Mouse (Mus musculus): Measurements from ENCODE around the gene Tmem209. TPM values are rescaled to one million over a fixed set of nuclear protein-coding genes. Genes with fewer than 3 reads are reported as not detected.

Tmem209 gene
- total RNA-seq, 1 experiment from 2014 or later = 29.7 TPM

- no peak for ATAC-seq (ENCODE audit: extremely low read depth, insufficient number of reproducible peaks, low FRiP score, poor library complexity, severe bottlenecking)
These were observed 37.9 kb downstream of the Tmem209 start for GRCm38 (mm10) chr6:30471706-30472105.

GRCm38 (mm10) chr6:30469370-30469769 is 40.2 kb downstream of the Tmem209 start:
- no peak for ATAC-seq (ENCODE audit: extremely low read depth, insufficient number of reproducible peaks, low FRiP score, poor library complexity, severe bottlenecking)

GRCm38 (mm10) chr6:30468684-30469083 is 40.9 kb downstream of the Tmem209 start:
- no peak for ATAC-seq (ENCODE audit: extremely low read depth, insufficient number of reproducible peaks, low FRiP score, poor library complexity, severe bottlenecking)

GRCm38 (mm10) chr6:30468058-30468457 is 41.5 kb downstream of the Tmem209 start:
- no peak for ATAC-seq (ENCODE audit: extremely low read depth, insufficient number of reproducible peaks, low FRiP score, poor library complexity, severe bottlenecking)

- ATAC-seq (ENCODE audit: extremely low read depth, insufficient number of reproducible peaks, low FRiP score, poor library complexity, severe bottlenecking) = no peak
These were observed 44.0 kb downstream of the Tmem209 start for GRCm38 (mm10) chr6:30465586-30465985.

- no peak for ATAC-seq (ENCODE audit: extremely low read depth, insufficient number of reproducible peaks, low FRiP score, poor library complexity, severe bottlenecking)
These were observed 46.8 kb downstream of the Tmem209 start for GRCm38 (mm10) chr6:30462822-30463221.

- ATAC-seq (ENCODE audit: extremely low read depth, insufficient number of reproducible peaks, low FRiP score, poor library complexity, severe bottlenecking) = no peak
These were observed 47.7 kb downstream of the Tmem209 start for GRCm38 (mm10) chr6:30461755-30462344.

- no peak for ATAC-seq (ENCODE audit: extremely low read depth, insufficient number of reproducible peaks, low FRiP score, poor library complexity, severe bottlenecking)
These were observed 48.7 kb downstream of the Tmem209 start for GRCm38 (mm10) chr6:30460750-30461446.

GRCm38 (mm10) chr6:30459811-30460749 is 49.5 kb downstream of the Tmem209 start:
- ATAC-seq (ENCODE audit: extremely low read depth, insufficient number of reproducible peaks, low FRiP score, poor library complexity, severe bottlenecking) = peak; percentile 74

GRCm38 (mm10) chr6:30459056-30459747 is 50.4 kb downstream of the Tmem209 start:
- no peak for ATAC-seq (ENCODE audit: extremely low read depth, insufficient number of reproducible peaks, low FRiP score, poor library complexity, severe bottlenecking)

GRCm38 (mm10) chr6:30458626-30459025 is 51.0 kb downstream of the Tmem209 start:
- ATAC-seq (ENCODE audit: extremely low read depth, insufficient number of reproducible peaks, low FRiP score, poor library complexity, severe bottlenecking) = no peak

- ATAC-seq (ENCODE audit: extremely low read depth, insufficient number of reproducible peaks, low FRiP score, poor library complexity, severe bottlenecking) = no peak
These were observed 52.6 kb downstream of the Tmem209 start for GRCm38 (mm10) chr6:30456991-30457390.

GRCm38 (mm10) chr6:30439576-30439975 is 70.0 kb downstream of the Tmem209 start:
- no peak for ATAC-seq (ENCODE audit: extremely low read depth, insufficient number of reproducible peaks, low FRiP score, poor library complexity, severe bottlenecking)

GRCm38 (mm10) chr6:30437054-30437453 is 72.5 kb downstream of the Tmem209 start:
- ATAC-seq (ENCODE audit: extremely low read depth, insufficient number of reproducible peaks, low FRiP score, poor library complexity, severe bottlenecking) = no peak

GRCm38 (mm10) chr6:30436476-30436875 is 73.1 kb downstream of the Tmem209 start:
- no peak for ATAC-seq (ENCODE audit: extremely low read depth, insufficient number of reproducible peaks, low FRiP score, poor library complexity, severe bottlenecking)

GRCm38 (mm10) chr6:30432461-30433192 is 77.0 kb downstream of the Tmem209 start:
- ATAC-seq (ENCODE audit: extremely low read depth, insufficient number of reproducible peaks, low FRiP score, poor library complexity, severe bottlenecking) = no peak

Data from neutrophil, adult 5-6 weeks (primary cell).